Mouse (Mus musculus): ENCODE measurements around the gene Sec16a.

- TF ChIP-seq POLR2A (IDR thresholded peaks at IDR 0.05; ENCODE audit: borderline replicate concordance, extremely low read depth, low read depth, low read length) = no peak
- TF ChIP-seq CTCF (IDR thresholded peaks at IDR 0.05; ENCODE audit: insufficient read depth, low read length) = no peak
Observed at GRCm38 (mm10) chr2:26437221-26437620, 7.8 kb downstream of the Sec16a start.
